Mouse (Mus musculus) retina, postnatal 7 days (tissue): Measurements from ENCODE around the gene Rnaset2b.
A peak's percentile ranks its signal among the peaks of the same experiment; 100 is the strongest.
"Not testable (repeated sequence)": the region's sequence is repeated elsewhere in the genome, so short reads cannot be mapped to it uniquely, and the experiment has no call there.

Experiments used
- DNase-seq: peaks from one replicate; pipeline ENCODE4 v3.0.0-alpha.2; 2012; ENCODE audit warnings: low read depth, low spot score

Rnaset2b gene

GRCm38 (mm10) chr17:6980144-6980543 lies 9.7 kb downstream of the Rnaset2b start:
- not testable (repeated sequence) for DNase-seq

GRCm38 (mm10) chr17:6986118-6986517 lies 15.7 kb downstream of the Rnaset2b start:
- DNase-seq: not testable (repeated sequence)

GRCm38 (mm10) chr17:6995504-6995903 lies 25.1 kb downstream of the Rnaset2b start:
- not testable (repeated sequence) for DNase-seq

- not testable (repeated sequence) for DNase-seq
These were observed 26.4 kb downstream of the Rnaset2b start for GRCm38 (mm10) chr17:6996826-6997225.

- DNase-seq: not testable (repeated sequence)
These were observed 27.5 kb downstream of the Rnaset2b start for GRCm38 (mm10) chr17:6997778-6998490.

- not testable (repeated sequence) for DNase-seq
These were observed 31.6 kb downstream of the Rnaset2b start for GRCm38 (mm10) chr17:7001790-7002585.

- DNase-seq: not testable (repeated sequence)
These were observed 33.0 kb downstream of the Rnaset2b start for GRCm38 (mm10) chr17:7003392-7003791.

- DNase-seq: peak; percentile 40
These were observed 35.2 kb downstream of the Rnaset2b start for GRCm38 (mm10) chr17:7005646-7006045.

- not testable (repeated sequence) for DNase-seq
These were observed 38.5 kb downstream of the Rnaset2b start for GRCm38 (mm10) chr17:7008885-7009284.

- DNase-seq: not testable (repeated sequence)
These were observed 39.0 kb downstream of the Rnaset2b start for GRCm38 (mm10) chr17:7009440-7009839.

- not testable (repeated sequence) for DNase-seq
These were observed 39.5 kb downstream of the Rnaset2b start for GRCm38 (mm10) chr17:7009901-7010300.

- not testable (repeated sequence) for DNase-seq
These were observed 43.8 kb downstream of the Rnaset2b start for GRCm38 (mm10) chr17:7014190-7014589.

GRCm38 (mm10) chr17:7025257-7025656 lies 54.8 kb downstream of the Rnaset2b start, which contains the start of gene Gm1604a:
Gene Gm1604a, plus strand, starts transcription at chr17:7025568.
- not testable (repeated sequence) for DNase-seq

- not testable (repeated sequence) for DNase-seq
These were observed 55.4 kb downstream of the Rnaset2b start for GRCm38 (mm10) chr17:7025764-7026346.

GRCm38 (mm10) chr17:7030204-7030603 lies 59.8 kb downstream of the Rnaset2b start:
- DNase-seq: not testable (repeated sequence)

- not testable (repeated sequence) for DNase-seq
These were observed 60.3 kb downstream of the Rnaset2b start for GRCm38 (mm10) chr17:7030622-7031174.

GRCm38 (mm10) chr17:7033192-7034166 lies 63.0 kb downstream of the Rnaset2b start:
- not testable (repeated sequence) for DNase-seq
